Mouse (Mus musculus) stomach, postnatal 0 days (tissue): ENCODE measurements around the gene Lrrn2.

Source experiments
- CTCF ChIP-seq: IDR thresholded peaks from 2 replicates; pipeline ENCODE4 v1.5.1; 2016; ENCODE audit warnings: antibody characterized with exemption, low read depth, mild to moderate bottlenecking, moderate library complexity
- EP300 ChIP-seq: optimal IDR thresholded peaks from 2 replicates; pipeline ENCODE3; 2016; ENCODE audit warnings: antibody characterized with exemption

DNA sequence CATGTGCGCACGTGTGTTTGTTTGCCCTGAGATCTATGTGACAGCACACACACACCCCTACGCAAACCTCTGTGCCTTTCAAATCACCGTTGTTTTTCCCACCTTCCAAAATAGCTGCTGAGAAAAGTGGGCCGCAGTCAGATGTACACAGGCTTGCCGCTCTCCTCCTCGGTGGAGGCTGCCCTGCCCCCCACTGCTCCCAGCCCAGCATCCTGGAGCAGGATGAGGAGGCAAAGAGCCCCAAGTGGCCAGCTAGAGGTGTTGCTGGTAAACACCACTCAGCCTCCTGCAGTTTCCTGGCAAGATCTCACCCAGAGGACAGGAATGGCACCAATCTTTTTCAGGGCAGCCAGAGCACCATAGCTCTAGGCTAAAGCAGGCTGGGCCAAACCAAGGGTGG, 54.8 kb downstream of the Lrrn2 start:
- peak; percentile 59 for TF ChIP-seq CTCF
- no peak for TF ChIP-seq EP300
